Mouse (Mus musculus) ES-Bruce4 (cell line): ENCODE data around the gene Slc15a4. TPM values are rescaled to one million over a fixed set of nuclear protein-coding genes. Genes with fewer than 3 reads are reported as not detected.
A peak's percentile ranks its signal among the peaks of the same experiment; 100 is the strongest.

ENCODE experiments used
- H3K27ac ChIP-seq: 2 replicates; pipeline ENCODE4 v1.5.1; 2012; ENCODE audit warnings: low read length, inconsistent platforms; ENCODE audit not compliant: insufficient read depth
- H3K27me3 ChIP-seq: 2 replicates; pipeline ENCODE4 v1.6.1; 2012; ENCODE audit warnings: mild to moderate bottlenecking, low read length, inconsistent platforms; ENCODE audit not compliant: control insufficient read depth, poor library complexity, insufficient read depth, severe bottlenecking
- H3K36me3 ChIP-seq: 2 replicates; pipeline ENCODE4 v1.6.1; 2012; ENCODE audit warnings: inconsistent platforms, mild to moderate bottlenecking, low read length, moderate library complexity; ENCODE audit not compliant: control insufficient read depth, poor library complexity, insufficient read depth, severe bottlenecking
- H3K4me1 ChIP-seq: one replicate; pipeline ENCODE4 v1.8.1; 2011; ENCODE audit warnings: low read length; ENCODE audit not compliant: control insufficient read depth, insufficient read depth
- H3K4me3 ChIP-seq: 2 replicates; pipeline ENCODE4 v1.5.1; 2011; ENCODE audit warnings: low read depth, mild to moderate bottlenecking, low read length
- H3K9ac ChIP-seq: 2 replicates; pipeline ENCODE4 v1.6.1; 2012; ENCODE audit warnings: low read depth, mild to moderate bottlenecking, inconsistent platforms; ENCODE audit not compliant: poor library complexity, severe bottlenecking
- H3K9me3 ChIP-seq: replicated peaks from 2 replicates; pipeline ENCODE4 v1.6.1; 2012; ENCODE audit warnings: mild to moderate bottlenecking, low read length, inconsistent platforms; ENCODE audit not compliant: control insufficient read depth, poor library complexity, insufficient read depth, severe bottlenecking
- CTCF ChIP-seq: IDR thresholded peaks from one replicate; pipeline ENCODE4 v1.8.1; 2011; ENCODE audit warnings: low read depth, low read length
- EP300 ChIP-seq: IDR thresholded peaks from 2 replicates; pipeline ENCODE4 v1.6.1; 2011; ENCODE audit warnings: low read depth, low read length; ENCODE audit not compliant: insufficient read depth
- POLR2A ChIP-seq: IDR thresholded peaks from one replicate; pipeline ENCODE4 v1.8.1; 2011; ENCODE audit warnings: low read length; ENCODE audit not compliant: insufficient read depth
- polyA plus RNA-seq: library from polyadenylated mRNA; stranded (reverse); fragments of >200 nt; gene quantifications from 2 replicates; pipeline ENCODE4 v1.2.4, GENCODE M21; 2011; ENCODE audit warnings: low read depth; ENCODE audit not compliant: missing spikeins, insufficient read depth, insufficient read length

Gene Slc15a4
- polyA plus RNA-seq, 1 experiment = 19.5 TPM

- Histone ChIP-seq H3K9ac (peak overlapping the region; percentile 29), H3K4me3 (peak overlapping the region; percentile 34), H3K4me1 (peaks cover 5% of the 10 kb centered on the region), H3K36me3 (peaks cover 5% of the 10 kb centered on the region; the same call in 1 of the 2 replicates), H3K27ac (peak overlapping the region; percentile 98), H3K9me3 (peaks cover 7% of the 10 kb centered on the region), H3K27me3 (no peaks in the 10 kb centered on the region)
- TF ChIP-seq POLR2A (no peak), CTCF (no peak), EP300 (no peak)
Measured at GRCm38 (mm10) chr5:127639635-127640034, 6.9 kb upstream of the Slc15a4 start.

- H3K36me3 ChIP-seq = peaks cover 3% of the 10 kb centered on the region; the same call in 1 of the 2 replicates
- H3K9ac ChIP-seq = peak overlapping the region; percentile 29
- H3K9me3 ChIP-seq = peaks cover 3% of the 10 kb centered on the region
- no peaks in the 10 kb centered on the region for H3K27me3 ChIP-seq
- peak overlapping the region; percentile 48 for H3K4me3 ChIP-seq
- peaks cover 5% of the 10 kb centered on the region for H3K4me1 ChIP-seq
- peak overlapping the region; percentile 98 for H3K27ac ChIP-seq
- TF ChIP-seq CTCF (no peak), EP300 (peak; percentile 86)
Measured at GRCm38 (mm10) chr5:127639067-127639605, 6.4 kb upstream of the Slc15a4 start.

- peaks cover 2% of the 10 kb centered on the region; the same call in 1 of the 2 replicates for H3K36me3 ChIP-seq
- peaks cover 5% of the 10 kb centered on the region for H3K4me1 ChIP-seq
- peak overlapping the region; percentile 98 for H3K27ac ChIP-seq
- 0 out of 2 replicates have a peak overlapping the region, but pooled peaks have one; percentile 29 for H3K9ac ChIP-seq
- TF ChIP-seq EP300 = no peak
- TF ChIP-seq CTCF = no peak
- TF ChIP-seq POLR2A = no peak
- peaks cover 3% of the 10 kb centered on the region; the same call in 1 of the 2 replicates for H3K9me3 ChIP-seq
- no peaks in the 10 kb centered on the region for H3K27me3 ChIP-seq
- no peak overlapping the region for H3K4me3 ChIP-seq
Measured at GRCm38 (mm10) chr5:127638177-127638576, 5.5 kb upstream of the Slc15a4 start.

- Histone ChIP-seq H3K27ac (peak overlapping the region; percentile 71), H3K4me1 (peaks cover 5% of the 10 kb centered on the region)
- no peak for TF ChIP-seq EP300
- TF ChIP-seq POLR2A = no peak
- no peak for TF ChIP-seq CTCF
Measured at GRCm38 (mm10) chr5:127637622-127638021, 4.9 kb upstream of the Slc15a4 start.

GRCm38 (mm10) chr5:127633666-127634065, 969 bp upstream of the Slc15a4 start:
- peak overlapping the region; percentile 50 for H3K4me3 ChIP-seq
- H3K4me1 ChIP-seq = peaks cover 4% of the 10 kb centered on the region
- H3K27ac ChIP-seq = no peak overlapping the region
- no peak overlapping the region for H3K9ac ChIP-seq
- H3K9me3 ChIP-seq = no peaks in the 10 kb centered on the region
- H3K27me3 ChIP-seq = no peaks in the 10 kb centered on the region
- no peaks in the 10 kb centered on the region for H3K36me3 ChIP-seq
- no peak for TF ChIP-seq CTCF
- TF ChIP-seq POLR2A = no peak
- TF ChIP-seq EP300 = no peak

More at GRCm38 (mm10) chr5:127637622-127638021, 4.9 kb upstream of the Slc15a4 start:
- Histone ChIP-seq H3K9ac (no peak overlapping the region), H3K36me3 (peaks cover 2% of the 10 kb centered on the region; the same call in 1 of the 2 replicates), H3K4me3 (no peak overlapping the region), H3K9me3 (peaks cover 3% of the 10 kb centered on the region; the same call in 1 of the 2 replicates), H3K27me3 (no peaks in the 10 kb centered on the region)

- peak overlapping the region; percentile 50 for H3K4me3 ChIP-seq
- no peaks in the 10 kb centered on the region for H3K27me3 ChIP-seq
- no peak overlapping the region for H3K27ac ChIP-seq
- no peaks in the 10 kb centered on the region for H3K36me3 ChIP-seq
- H3K9me3 ChIP-seq = no peaks in the 10 kb centered on the region
- H3K9ac ChIP-seq = peak overlapping the region; percentile 93
- peaks cover 3% of the 10 kb centered on the region for H3K4me1 ChIP-seq
- TF ChIP-seq POLR2A (no peak), CTCF (no peak), EP300 (no peak)
Measured at GRCm38 (mm10) chr5:127633188-127633587, 491 bp upstream of the Slc15a4 start.
